Mouse (Mus musculus) ES-E14 (cell line): Measurements from ENCODE around the gene Slc6a8.

Source experiments
- HCFC1 ChIP-seq: IDR thresholded peaks from 2 replicates; pipeline ENCODE4 v1.6.1; 2012; ENCODE audit warnings: low read length, inconsistent platforms, borderline replicate concordance; ENCODE audit not compliant: insufficient read depth
- ZNF384 ChIP-seq: IDR thresholded peaks from 2 replicates; pipeline ENCODE4 v1.6.1; 2012; ENCODE audit warnings: low read depth, low read length, inconsistent platforms

GRCm38 (mm10) chrX:73717667-73718066, 44.7 kb downstream of the Slc6a8 start:
- TF ChIP-seq ZNF384 = no peak
- TF ChIP-seq HCFC1 = no peak
